Mouse (Mus musculus): ENCODE data around the gene Thtpa. TPM values are rescaled to one million over a fixed set of nuclear protein-coding genes. Genes with fewer than 3 reads are reported as not detected.

The Thtpa gene
- 5.6 and 6.1 TPM in 2 replicates for polyA plus RNA-seq (2012; rRNA removed)

DNA sequence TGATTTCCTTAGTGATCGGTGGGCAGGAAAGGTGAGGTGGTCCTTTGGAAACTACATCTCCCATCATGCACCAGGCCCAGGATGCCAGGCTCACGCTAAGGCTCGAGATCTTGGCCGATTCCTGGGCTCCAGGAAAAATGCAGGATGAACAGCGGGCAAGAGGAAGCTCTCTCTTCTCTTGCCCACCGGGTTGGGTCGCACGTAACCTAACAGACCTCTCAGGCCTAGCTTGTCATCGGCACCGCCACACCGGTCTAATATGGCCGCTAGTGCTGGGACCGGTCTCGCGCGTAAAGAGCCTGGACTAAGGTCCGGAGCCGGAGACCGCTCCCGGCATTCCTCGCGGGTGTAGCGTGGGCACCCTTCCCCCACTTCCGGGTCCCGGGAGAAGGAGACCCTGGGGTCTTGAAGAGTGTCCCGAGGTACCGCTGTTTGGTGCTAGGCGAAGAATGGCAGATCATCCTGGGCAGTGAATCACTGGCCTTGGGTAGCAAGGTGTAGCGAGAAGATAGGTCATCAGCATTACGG, at the start of gene Thtpa:
Gene Thtpa (plus strand): TSS at position 81 of the 528 bp plus-strand sequence.

DNA sequence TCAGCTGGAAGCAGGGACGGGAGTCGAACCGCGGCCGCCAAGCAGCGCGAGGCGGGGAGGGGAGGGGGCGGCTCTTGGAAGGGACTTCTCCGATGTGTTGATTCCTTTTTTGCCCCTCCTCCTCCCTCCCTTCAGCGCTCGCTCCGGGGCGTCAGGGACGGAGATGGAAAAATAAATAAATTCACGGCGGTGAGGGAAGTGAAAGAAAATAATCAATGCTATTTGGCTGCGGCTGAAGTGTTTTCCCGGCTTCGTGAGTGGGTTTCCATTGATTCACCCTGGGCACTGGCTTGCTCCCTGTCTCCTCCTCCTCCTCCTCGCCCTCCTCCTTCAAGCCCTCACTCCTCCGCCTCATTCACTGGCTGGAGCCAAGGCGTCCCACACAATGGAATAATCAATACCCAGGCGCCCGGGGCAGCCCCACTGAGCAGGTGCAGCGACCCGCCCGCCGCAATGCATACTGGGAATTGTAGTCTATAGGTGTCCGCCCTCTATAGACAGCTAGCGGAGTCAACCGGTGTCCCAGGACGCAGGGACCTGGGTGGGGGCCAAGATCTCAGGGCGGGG, 2.5 kb upstream of the Thtpa start, which contains the start of gene Zfhx2:
Gene Zfhx2 (minus strand): TSS at position 314 of the 567 bp plus-strand sequence.

GRCm38 (mm10) chr14:55105836-55106809, 11.5 kb downstream of the Thtpa start, which contains the start of gene Ap1g2:
Gene Ap1g2, minus strand, starts transcription at chr14:55106593.

GRCm38 (mm10) chr14:55116425-55117200, 22.0 kb downstream of the Thtpa start, which contains the start of gene Jph4:
Gene Jph4, minus strand, starts transcription at chr14:55116935.

Other genes with a start within 250 kb of the Thtpa start
- 2.2 and 4.0 TPM in 2 replicates for gene Homez, start 223.8 kb upstream of the Thtpa start, polyA plus RNA-seq (2012; rRNA removed)
- 19.1 and 22.7 TPM in 2 replicates for gene Ppp1r3e, start 217.2 kb upstream of the Thtpa start, polyA plus RNA-seq (2012; rRNA removed)
- 57.4 and 72.3 TPM in 2 replicates for gene Bcl2l2, start 211.4 kb upstream of the Thtpa start, polyA plus RNA-seq (2012; rRNA removed)
- gene Gm20521, start 211.3 kb upstream of the Thtpa start, polyA plus RNA-seq (2012; rRNA removed), result 10.2 and 19.3 TPM in 2 replicates
- gene Pabpn1, start 202.3 kb upstream of the Thtpa start, polyA plus RNA-seq (2012; rRNA removed), result 56.7 and 65.4 TPM in 2 replicates
- 30.7 and 38.2 TPM in 2 replicates for gene Slc22a17, start 181.7 kb upstream of the Thtpa start, polyA plus RNA-seq (2012; rRNA removed)
- 13.0 and 13.8 TPM in 2 replicates for gene Efs, start 168.7 kb upstream of the Thtpa start, polyA plus RNA-seq (2012; rRNA removed)
- 0.67 and 0.92 TPM in 2 replicates for gene Il25, start 162.1 kb upstream of the Thtpa start, polyA plus RNA-seq (2012; rRNA removed)
- 2.8 and 3.5 TPM in 2 replicates for gene Cmtm5, start 158.5 kb upstream of the Thtpa start, polyA plus RNA-seq (2012; rRNA removed)
- gene Myh6, start 127.9 kb upstream of the Thtpa start, polyA plus RNA-seq (2012; rRNA removed), result 0.06 TPM in 1 of 2 replicates, not detected in the other
- gene Gm17428, start 117.9 kb upstream of the Thtpa start, polyA plus RNA-seq (2012; rRNA removed), result not detected in 2 replicates
- 0.05 and 0.32 TPM in 2 replicates for gene Myh7, start 100.2 kb upstream of the Thtpa start, polyA plus RNA-seq (2012; rRNA removed)
- 9.1 and 11.1 TPM in 2 replicates for gene Ngdn, start 79.3 kb upstream of the Thtpa start, polyA plus RNA-seq (2012; rRNA removed)
- gene Zfhx2, start 2.5 kb upstream of the Thtpa start, polyA plus RNA-seq (2012; rRNA removed), result 2.0 and 2.7 TPM in 2 replicates
- gene Ap1g2, start 11.8 kb downstream of the Thtpa start, polyA plus RNA-seq (2012; rRNA removed), result 65.8 and 73.0 TPM in 2 replicates
- gene Jph4, start 22.2 kb downstream of the Thtpa start, polyA plus RNA-seq (2012; rRNA removed), result 5.5 and 7.1 TPM in 2 replicates
- not detected in 2 replicates for gene Dhrs2, start 127.2 kb downstream of the Thtpa start, polyA plus RNA-seq (2012; rRNA removed)